Mouse (Mus musculus) heart, postnatal 0 days (tissue): ENCODE results near the gene Olfr638. TPM values are rescaled to one million over a fixed set of nuclear protein-coding genes. Genes with fewer than 3 reads are reported as not detected.

Experiments used
- ATAC-seq: fragments of 200-750 bp; cut with Nextera tagmentation; 2 replicates; pipeline ENCODE4 v1.8.0; 2017; ENCODE audit warnings: low read depth, moderate number of reproducible peaks, moderate library complexity; ENCODE audit not compliant: insufficient read depth
- DNase-seq: peaks from one replicate; pipeline ENCODE4 v3.0.0-alpha.2; 2016; ENCODE audit warnings: low spot score
- H3K27ac ChIP-seq: fragments of 300-500 bp; sonication (generic); 2 replicates; pipeline ENCODE4 v1.5.1; 2014; ENCODE audit warnings: low read depth, mild to moderate bottlenecking
- H3K27me3 ChIP-seq: fragments of 300-500 bp; sonication (generic); 2 replicates; pipeline ENCODE4 v1.6.1; 2014; ENCODE audit warnings: low read length, mixed read lengths; ENCODE audit not compliant: control insufficient read depth, insufficient read depth
- H3K36me3 ChIP-seq: fragments of 300-500 bp; sonication (generic); replicated peaks from 2 replicates; pipeline ENCODE4 v1.6.1; 2014; ENCODE audit warnings: low read length, mixed read lengths; ENCODE audit not compliant: control insufficient read depth, insufficient read depth
- H3K4me1 ChIP-seq: fragments of 300-500 bp; sonication (generic); 2 replicates; pipeline ENCODE4 v1.6.1; 2014; ENCODE audit warnings: antibody characterized with exemption; ENCODE audit not compliant: control insufficient read depth, insufficient read depth
- H3K4me2 ChIP-seq: fragments of 300-500 bp; sonication (generic); 2 replicates; pipeline ENCODE4 v1.6.1; 2014; ENCODE audit warnings: low read depth, mild to moderate bottlenecking, low read length, moderate library complexity
- H3K4me3 ChIP-seq: fragments of 300-500 bp; sonication (generic); 2 replicates; pipeline ENCODE4 v1.5.1; 2014; ENCODE audit warnings: low read depth, low read length
- H3K9ac ChIP-seq: fragments of 300-500 bp; sonication (generic); replicated peaks from 2 replicates; pipeline ENCODE4 v1.6.1; 2014; ENCODE audit warnings: low read depth, low read length, mixed read lengths
- H3K9me3 ChIP-seq: fragments of 300-500 bp; sonication (generic); replicated peaks from 2 replicates; pipeline ENCODE4 v1.6.1; 2016; ENCODE audit warnings: low read length; ENCODE audit not compliant: control insufficient read depth
- CTCF ChIP-seq: IDR thresholded peaks from 2 replicates; pipeline ENCODE4 v1.5.1; 2016; ENCODE audit warnings: antibody characterized with exemption, control low read depth, low read depth
- EP300 ChIP-seq: IDR thresholded peaks from 2 replicates; pipeline ENCODE4 v1.6.1; 2016; ENCODE audit warnings: antibody characterized with exemption, low read depth
- WGBS: fragments of 180-500 bp; shearing (Covaris S2); extraction: QIAGEN DNeasy Blood & Tissue Kit; methylation state at CpG from one replicate; pipeline ENCODE4 v1.1.7; 2014; 5-methylcytosine and 5-hydroxymethylcytosine counted together
- polyA plus RNA-seq: library from polyadenylated mRNA; unstranded; fragments of >200 nt; fragmentation: Nextera tagmentation; extraction: Ambion mirVana; gene quantifications from 2 replicates; pipeline ENCODE4 v1.2.1, GENCODE M21; 2015
- total RNA-seq: library from RNA; depleted of rRNA; stranded (reverse); fragments of >200 nt; gene quantifications from 2 replicates; pipeline ENCODE4 v1.2.3, GENCODE M21; 2014; ENCODE audit warnings: low replicate concordance; rRNA removed

The Olfr638 gene
- total and polyA plus RNA-seq, 2 experiments from 2014 or later: not detected

DNA sequence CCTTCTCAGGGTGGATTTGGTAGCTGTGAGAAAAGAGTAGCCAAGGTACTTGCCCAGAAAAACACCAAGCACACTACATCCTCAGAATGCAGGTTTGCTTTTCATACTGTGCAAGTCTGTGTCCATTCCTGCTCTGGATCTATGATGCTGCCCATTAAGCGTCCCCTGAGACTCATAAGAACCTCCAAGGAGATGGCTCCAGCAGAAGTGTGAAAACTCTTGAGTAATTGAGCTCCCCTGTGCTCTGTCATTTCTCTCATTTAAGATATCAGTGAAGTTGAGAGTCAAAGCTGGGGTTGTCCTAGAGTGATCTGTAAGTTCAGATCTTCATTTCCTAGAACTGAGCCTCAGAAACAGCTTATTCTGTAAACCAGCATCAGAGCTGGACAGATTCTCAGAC is 54.0 kb downstream of the Olfr638 start, which contains the start of gene Olfr642:
TSS of gene Olfr642 (minus strand) at position 101 of the 400 bp plus-strand sequence.
- H3K9ac ChIP-seq: no peak within 1 kb of the TSS
- no peak within 1 kb of the TSS for H3K4me2 ChIP-seq
- no peak for DNase-seq
- no peaks in the 10 kb centered on the region for H3K36me3 ChIP-seq
- ATAC-seq: no peak
- no peaks in the 10 kb centered on the region for H3K9me3 ChIP-seq
- no peak for TF ChIP-seq EP300
- no peak for TF ChIP-seq CTCF
- H3K27ac ChIP-seq: no peak within 1 kb of the TSS
- H3K4me3 ChIP-seq: no peak within 1 kb of the TSS
- H3K4me1 ChIP-seq: no peaks in the 10 kb centered on the region
- WGBS: 42% methylated on average over 1 of the region's 1 CpGs
- no peaks in the 10 kb centered on the region for H3K27me3 ChIP-seq

Other genes starting within 250 kb of the Olfr638 start
Only the 30 nearest of the 33 such genes appear.
- gene Olfr68, start 219.0 kb upstream of the Olfr638 start, total RNA-seq: not detected in 2 replicates
- not detected in 2 replicates for gene Olfr68, start 219.0 kb upstream of the Olfr638 start, polyA plus RNA-seq
- gene Olfr67, start 206.9 kb upstream of the Olfr638 start, total RNA-seq: not detected in 2 replicates
- not detected in 2 replicates for gene Olfr67, start 206.9 kb upstream of the Olfr638 start, polyA plus RNA-seq
- gene Hbb-bt, start 184.8 kb upstream of the Olfr638 start, total RNA-seq: 716 and 1,401 TPM in 2 replicates
- 772 and 1,221 TPM in 2 replicates for gene Hbb-bt, start 184.8 kb upstream of the Olfr638 start, polyA plus RNA-seq
- 5,431 and 6,330 TPM in 2 replicates for gene Hbb-bs, start 170.7 kb upstream of the Olfr638 start, total RNA-seq
- 3,638 and 5,614 TPM in 2 replicates for gene Hbb-bs, start 170.7 kb upstream of the Olfr638 start, polyA plus RNA-seq
- gene Hbb-bh2, start 158.2 kb upstream of the Olfr638 start, total RNA-seq: not detected in 2 replicates
- gene Hbb-bh2, start 158.2 kb upstream of the Olfr638 start, polyA plus RNA-seq: not detected in 2 replicates
- gene Hbb-bh1, start 155.6 kb upstream of the Olfr638 start, total RNA-seq: not detected in 2 replicates
- gene Hbb-bh1, start 155.6 kb upstream of the Olfr638 start, polyA plus RNA-seq: not detected in 2 replicates
- gene Hbb-y, start 145.5 kb upstream of the Olfr638 start, total RNA-seq: 0.80 TPM in 1 of 2 replicates, not detected in the other
- gene Hbb-y, start 145.5 kb upstream of the Olfr638 start, polyA plus RNA-seq: 2.2 and 2.7 TPM in 2 replicates
- gene Olfr66, start 112.5 kb upstream of the Olfr638 start, total RNA-seq: not detected in 2 replicates
- gene Olfr66, start 112.5 kb upstream of the Olfr638 start, polyA plus RNA-seq: not detected in 2 replicates
- not detected in 2 replicates for gene Olfr64, start 104.3 kb upstream of the Olfr638 start, total RNA-seq
- gene Olfr64, start 104.3 kb upstream of the Olfr638 start, polyA plus RNA-seq: not detected in 2 replicates
- gene Olfr65, start 95.3 kb upstream of the Olfr638 start, total RNA-seq: not detected in 2 replicates
- gene Olfr65, start 95.3 kb upstream of the Olfr638 start, polyA plus RNA-seq: not detected in 2 replicates
- not detected in 2 replicates for gene Olfr631, start 69.9 kb upstream of the Olfr638 start, total RNA-seq
- not detected in 2 replicates for gene Olfr631, start 69.9 kb upstream of the Olfr638 start, polyA plus RNA-seq
- not detected in 2 replicates for gene Olfr632, start 64.4 kb upstream of the Olfr638 start, total RNA-seq
- gene Olfr632, start 64.4 kb upstream of the Olfr638 start, polyA plus RNA-seq: not detected in 2 replicates
- not detected in 2 replicates for gene Olfr633, start 54.3 kb upstream of the Olfr638 start, total RNA-seq
- not detected in 2 replicates for gene Olfr633, start 54.3 kb upstream of the Olfr638 start, polyA plus RNA-seq
- gene Olfr635, start 27.6 kb upstream of the Olfr638 start, total RNA-seq: not detected in 2 replicates
- not detected in 2 replicates for gene Olfr635, start 27.6 kb upstream of the Olfr638 start, polyA plus RNA-seq
- not detected in 2 replicates for gene Olfr639, start 18.6 kb downstream of the Olfr638 start, total RNA-seq
- not detected in 2 replicates for gene Olfr639, start 18.6 kb downstream of the Olfr638 start, polyA plus RNA-seq
- gene Olfr640, start 26.8 kb downstream of the Olfr638 start, total RNA-seq: not detected in 2 replicates
- not detected in 2 replicates for gene Olfr640, start 26.8 kb downstream of the Olfr638 start, polyA plus RNA-seq
- gene Olfr641, start 36.7 kb downstream of the Olfr638 start, total RNA-seq: not detected in 2 replicates
- not detected in 2 replicates for gene Olfr641, start 36.7 kb downstream of the Olfr638 start, polyA plus RNA-seq
- not detected in 2 replicates for gene Olfr642, start 53.9 kb downstream of the Olfr638 start, total RNA-seq
- not detected in 2 replicates for gene Olfr642, start 53.9 kb downstream of the Olfr638 start, polyA plus RNA-seq
- not detected in 2 replicates for gene 4930516K23Rik, start 62.7 kb downstream of the Olfr638 start, total RNA-seq
- not detected in 2 replicates for gene 4930516K23Rik, start 62.7 kb downstream of the Olfr638 start, polyA plus RNA-seq
- gene Olfr644, start 73.1 kb downstream of the Olfr638 start, total RNA-seq: not detected in 2 replicates
- not detected in 2 replicates for gene Olfr644, start 73.1 kb downstream of the Olfr638 start, polyA plus RNA-seq
- not detected in 2 replicates for gene Olfr645, start 86.7 kb downstream of the Olfr638 start, total RNA-seq
- gene Olfr645, start 86.7 kb downstream of the Olfr638 start, polyA plus RNA-seq: not detected in 2 replicates
- not detected in 2 replicates for gene Olfr646, start 106.1 kb downstream of the Olfr638 start, total RNA-seq
- gene Olfr646, start 106.1 kb downstream of the Olfr638 start, polyA plus RNA-seq: not detected in 2 replicates
- not detected in 2 replicates for gene Ubqln5, start 131.1 kb downstream of the Olfr638 start, total RNA-seq
- gene Ubqln5, start 131.1 kb downstream of the Olfr638 start, polyA plus RNA-seq: not detected in 2 replicates
- gene Olfr643, start 138.7 kb downstream of the Olfr638 start, total RNA-seq: not detected in 2 replicates
- gene Olfr643, start 138.7 kb downstream of the Olfr638 start, polyA plus RNA-seq: not detected in 2 replicates
- not detected in 2 replicates for gene Ubqln3, start 144.5 kb downstream of the Olfr638 start, total RNA-seq
- gene Ubqln3, start 144.5 kb downstream of the Olfr638 start, polyA plus RNA-seq: not detected in 2 replicates
- gene Ubqlnl, start 151.8 kb downstream of the Olfr638 start, total RNA-seq: not detected in 2 replicates
- gene Ubqlnl, start 151.8 kb downstream of the Olfr638 start, polyA plus RNA-seq: not detected in 2 replicates
- not detected in 2 replicates for gene Olfm5, start 166.1 kb downstream of the Olfr638 start, total RNA-seq
- not detected in 2 replicates for gene Olfm5, start 166.1 kb downstream of the Olfr638 start, polyA plus RNA-seq
- gene Olfr648, start 184.6 kb downstream of the Olfr638 start, total RNA-seq: not detected in 2 replicates
- gene Olfr648, start 184.6 kb downstream of the Olfr638 start, polyA plus RNA-seq: 0.07 and 0.08 TPM in 2 replicates
- gene Olfr649, start 197.2 kb downstream of the Olfr638 start, total RNA-seq: not detected in 2 replicates
- not detected in 2 replicates for gene Olfr649, start 197.2 kb downstream of the Olfr638 start, polyA plus RNA-seq
- 2.9 and 7.3 TPM in 2 replicates for gene Trim6, start 220.0 kb downstream of the Olfr638 start, total RNA-seq
- 0.73 and 1.4 TPM in 2 replicates for gene Trim6, start 220.0 kb downstream of the Olfr638 start, polyA plus RNA-seq